Comparison of ENCODE assay signal across 18 mouse cellular contexts in the genomic region with DNA sequence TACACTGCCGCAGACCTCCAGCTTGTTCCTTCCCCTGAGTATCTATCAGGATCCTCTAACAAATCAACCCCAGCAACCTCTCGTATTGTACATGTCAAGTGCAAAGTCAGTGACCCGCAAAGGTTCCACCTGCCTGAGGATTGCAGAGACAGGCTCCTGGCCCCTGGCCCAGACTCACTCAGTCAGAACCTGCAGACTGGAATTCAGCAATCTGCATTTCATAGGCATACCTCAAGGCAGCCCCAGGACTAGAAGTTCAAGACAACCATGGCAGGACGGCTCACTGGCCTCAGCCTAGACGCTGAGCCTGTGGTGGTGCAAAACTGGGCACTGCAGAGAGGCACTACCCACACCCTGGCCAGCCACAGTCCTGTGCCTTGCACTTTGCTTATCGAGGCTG.
DNase-seq lines count a peak whose midpoint lies in the region; ATAC-seq and TF ChIP-seq lines count a peak whose summit lies in the region.
"Had no signal": no experiment of that assay in that cellular context is flagged by ENCODE, and none has a peak within 500 bp of the region (broad histone marks: within the 10 kb centered on the region; RNA-seq: fewer than 3 reads in every experiment).

No protein-coding gene starts in this region.

- TF ChIP-seq POLR2A in kidney, adult 2 months (IDR thresholded peaks at IDR 0.05; ENCODE audit: low read depth, low read length) = no peak

- peak overlapping the region; percentile 93 for H3K27ac ChIP-seq in kidney, adult 2 months (ENCODE audit: insufficient read depth, low read depth, low read length)
- H3K27ac ChIP-seq: forebrain, embryonic 12.5 days; heart, adult 2 months; hindbrain, embryonic 13.5 days; liver, embryonic 12.5 days; stomach, embryonic 15.5 days had no signal

- no peaks in the 10 kb centered on the region for H3K36me3 ChIP-seq in kidney, adult 2 months (ENCODE audit: control insufficient read depth, insufficient read depth, low read length)
- H3K36me3 ChIP-seq: forebrain, embryonic 12.5 days; hindbrain, embryonic 13.5 days; liver, embryonic 12.5 days; stomach, embryonic 15.5 days had no signal

- WGBS in kidney, adult 2 months = 33% methylated on average over 6 of the region's 6 CpGs

- peak; percentile 57 to 60 for DNase-seq in cerebellum, postnatal 14 days
- DNase-seq in Muller cell, postnatal 12 days (ENCODE audit: inconsistent ontology term) = peak; percentile 18
- peak; percentile 97 for DNase-seq in kidney, adult 2 months
- peak; percentile 88 for DNase-seq in kidney, postnatal 10 days
- DNase-seq in ovary, adult 18-20 months (ENCODE audit: low spot score) = no peak
- DNase-seq in adrenal gland, adult 18-20 months (ENCODE audit: low spot score in 2 of 2) = no peak
- DNase-seq in adrenal gland, postnatal 14 days = no peak
- DNase-seq: gastrocnemius, postnatal 25 days; heart, adult 2 months; lung, adult 2 months; lung, postnatal 36 days; thymus, adult 18-20 months had no signal

- H3K4me1 ChIP-seq in kidney, adult 2 months (ENCODE audit: control insufficient read depth, insufficient read depth, low read length) = peaks cover 14% of the 10 kb centered on the region

- no peak overlapping the region for H3K4me3 ChIP-seq in kidney, adult 2 months (ENCODE audit: insufficient read depth, low read depth, low read length)
- H3K4me3 ChIP-seq: forebrain, embryonic 12.5 days; heart, adult 2 months; hindbrain, embryonic 13.5 days; liver, embryonic 12.5 days; stomach, embryonic 15.5 days had no signal

- no peaks in the 10 kb centered on the region for H3K27me3 ChIP-seq in kidney, adult 2 months (replicated peaks; ENCODE audit: control insufficient read depth, insufficient read depth, low read length)
- H3K27me3 ChIP-seq: liver, embryonic 12.5 days; stomach, embryonic 15.5 days had no signal

- no peak for ATAC-seq in cerebellum, adult (ENCODE audit: insufficient number of reproducible peaks, low FRiP score, low TSS enrichment)
- ATAC-seq: CD4-positive, CD25-positive, alpha-beta regulatory T cell, adult 4 months; liver, embryonic 12.5 days had no signal

- no peak for TF ChIP-seq CTCF in kidney, adult 2 months (conservative IDR thresholded peaks at IDR 0.05; ENCODE audit: insufficient read depth, insufficient read length, low read depth, low read length)

Comparison
In these comparisons a context has a peak if more than half of its experiments do, and no peak if none do; other contexts are left out.
1. DNase-seq: peak in cerebellum, postnatal 14 days (2 of 2), Muller cell, postnatal 12 days (single experiment), kidney, adult 2 months (single experiment) and kidney, postnatal 10 days (single experiment); none in ovary, adult 18-20 months (single experiment), adrenal gland, adult 18-20 months (0 of 2) and adrenal gland, postnatal 14 days (single experiment).